Mouse (Mus musculus): ENCODE data around the gene Gm10053. TPM values are rescaled to one million over a fixed set of nuclear protein-coding genes. Genes with fewer than 3 reads are reported as not detected.
A peak's percentile ranks its signal among the peaks of the same experiment; 100 is the strongest.

Gm10053 gene
- polyA plus RNA-seq, 1 experiment from 2014 or later: 202 TPM

DNA sequence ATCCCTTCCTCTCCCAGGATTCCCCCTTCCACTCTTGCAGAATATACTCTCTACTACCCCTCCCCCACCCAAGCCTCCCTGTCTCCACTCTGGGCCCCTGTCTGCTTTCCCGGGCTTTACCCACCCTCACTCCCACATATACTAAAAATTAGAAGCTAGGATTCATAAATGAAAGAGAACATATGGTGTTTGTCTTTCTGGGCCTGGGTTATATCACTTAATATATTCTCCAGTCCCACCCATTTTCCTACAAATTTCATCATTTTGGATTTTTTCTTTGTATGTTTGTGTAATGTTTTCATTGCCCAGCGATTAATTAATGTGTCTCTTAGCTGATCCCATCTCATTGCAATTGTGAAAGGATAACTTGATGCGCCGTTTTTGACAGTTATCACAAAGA, 5.8 kb downstream of the Gm10053 start:
- no peak for ATAC-seq (ENCODE audit: low FRiP score)
- H3K9me3 ChIP-seq (replicated peaks): no peaks in the 10 kb centered on the region
- H3K4me3 ChIP-seq: no peak overlapping the region
- H3K27ac ChIP-seq: no peak overlapping the region
- H3K4me1 ChIP-seq: 0 out of 2 replicates have a peak, but pooled peaks cover 4% of the 10 kb centered on the region
- H3K4me2 ChIP-seq (replicated peaks): no peak overlapping the region
- no peaks in the 10 kb centered on the region; the same call in 1 of the 2 replicates for H3K27me3 ChIP-seq
- 66% methylated on average over 4 of the region's 4 CpGs for WGBS
- no peak overlapping the region for H3K9ac ChIP-seq
- H3K36me3 ChIP-seq: no peaks in the 10 kb centered on the region

DNA sequence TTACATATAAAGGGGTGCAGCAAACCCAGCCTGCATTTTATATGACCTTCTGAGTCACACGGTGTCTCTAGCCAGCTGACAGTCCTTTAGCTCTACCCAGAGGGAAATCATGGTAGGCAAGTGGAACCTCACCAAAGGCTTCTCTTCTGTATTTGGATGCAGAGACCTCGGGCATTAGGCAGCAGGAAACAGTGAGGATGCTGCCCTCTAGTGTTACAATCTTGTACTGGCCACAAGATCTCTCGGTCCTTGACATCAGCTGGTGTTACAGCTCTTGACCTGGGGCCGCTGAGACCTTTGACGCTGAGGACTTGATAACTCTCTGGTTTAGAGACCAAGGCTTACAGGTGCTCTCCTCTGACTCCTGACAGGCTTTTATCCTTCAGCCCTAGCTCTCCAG, 10.0 kb downstream of the Gm10053 start:
- peaks cover 7% of the 10 kb centered on the region; the same call in 1 of the 2 replicates for H3K27me3 ChIP-seq
- no peak overlapping the region for H3K9ac ChIP-seq
- 13% methylated on average over 5 of the region's 5 CpGs for WGBS
- 0 out of 2 replicates have a peak, but pooled peaks cover 4% of the 10 kb centered on the region for H3K4me1 ChIP-seq
- no peaks in the 10 kb centered on the region for H3K9me3 ChIP-seq (replicated peaks)
- no peak for ATAC-seq (ENCODE audit: low FRiP score)
- no peak overlapping the region for H3K4me3 ChIP-seq
- no peak overlapping the region for H3K27ac ChIP-seq
- no peak overlapping the region for H3K4me2 ChIP-seq (replicated peaks)
- H3K36me3 ChIP-seq: no peaks in the 10 kb centered on the region

DNA sequence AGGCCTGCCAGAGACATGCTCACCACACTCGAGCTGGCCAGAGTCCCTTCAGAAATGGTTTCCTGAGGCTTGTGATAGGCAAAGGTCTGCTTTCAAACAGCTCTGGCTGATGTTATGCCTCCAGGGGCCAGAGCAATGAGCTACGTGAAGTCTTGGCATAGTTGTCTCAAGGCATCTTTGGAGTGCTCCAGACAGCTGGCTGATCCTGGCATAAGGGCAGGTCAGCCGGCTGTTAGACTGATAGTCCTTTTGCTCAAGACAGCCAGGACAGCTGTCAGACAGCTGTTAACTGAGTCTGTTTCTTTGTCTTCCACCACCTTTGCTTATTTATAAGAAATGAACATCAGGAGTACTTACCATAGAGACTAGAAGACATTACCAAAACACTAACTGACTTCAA, 11.4 kb downstream of the Gm10053 start:
- H3K27ac ChIP-seq: no peak overlapping the region
- WGBS: 79% methylated on average over 3 of the region's 3 CpGs

DNA sequence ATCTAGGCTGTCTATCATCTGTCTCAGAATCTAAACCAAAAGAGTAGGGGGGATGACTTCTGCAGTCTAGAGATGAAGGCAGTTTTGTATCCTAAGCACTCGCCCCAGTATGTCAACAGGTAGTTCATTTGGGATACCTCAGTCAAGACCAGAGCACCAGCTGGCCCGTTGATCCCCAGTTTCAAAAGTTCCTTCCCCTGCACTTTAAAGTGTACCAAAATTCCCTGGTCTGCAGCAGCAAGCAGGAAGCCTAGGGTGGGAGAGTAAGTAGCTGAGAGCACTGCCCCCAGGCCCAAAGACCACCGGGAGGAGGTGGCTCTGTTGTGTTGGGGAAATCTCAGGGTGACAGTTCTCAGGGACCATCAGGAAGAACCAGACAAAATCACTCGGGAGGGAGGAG, 21.1 kb downstream of the Gm10053 start:
- H3K9me3 ChIP-seq (replicated peaks): no peaks in the 10 kb centered on the region
- no peak overlapping the region for H3K27ac ChIP-seq
- peaks cover 66% of the 10 kb centered on the region for H3K27me3 ChIP-seq
- H3K4me1 ChIP-seq: peaks cover 22% of the 10 kb centered on the region
- no peaks in the 10 kb centered on the region for H3K36me3 ChIP-seq
- 15% methylated on average over 4 of the region's 4 CpGs for WGBS
- no peak overlapping the region for H3K4me3 ChIP-seq
- H3K4me2 ChIP-seq (replicated peaks): no peak overlapping the region
- no peak overlapping the region for H3K9ac ChIP-seq
- ATAC-seq (ENCODE audit: low FRiP score): no peak

More for the DNA sequence above, 11.4 kb downstream of the Gm10053 start:
- Histone ChIP-seq H3K9ac (no peak overlapping the region), H3K27me3 (peaks cover 7% of the 10 kb centered on the region; the same call in 1 of the 2 replicates), H3K4me1 (0 out of 2 replicates have a peak, but pooled peaks cover 4% of the 10 kb centered on the region), H3K4me2 (replicated peaks) (no peak overlapping the region), H3K36me3 (no peaks in the 10 kb centered on the region), H3K9me3 (replicated peaks) (no peaks in the 10 kb centered on the region), H3K4me3 (no peak overlapping the region)
- ATAC-seq (ENCODE audit: low FRiP score): no peak

DNA sequence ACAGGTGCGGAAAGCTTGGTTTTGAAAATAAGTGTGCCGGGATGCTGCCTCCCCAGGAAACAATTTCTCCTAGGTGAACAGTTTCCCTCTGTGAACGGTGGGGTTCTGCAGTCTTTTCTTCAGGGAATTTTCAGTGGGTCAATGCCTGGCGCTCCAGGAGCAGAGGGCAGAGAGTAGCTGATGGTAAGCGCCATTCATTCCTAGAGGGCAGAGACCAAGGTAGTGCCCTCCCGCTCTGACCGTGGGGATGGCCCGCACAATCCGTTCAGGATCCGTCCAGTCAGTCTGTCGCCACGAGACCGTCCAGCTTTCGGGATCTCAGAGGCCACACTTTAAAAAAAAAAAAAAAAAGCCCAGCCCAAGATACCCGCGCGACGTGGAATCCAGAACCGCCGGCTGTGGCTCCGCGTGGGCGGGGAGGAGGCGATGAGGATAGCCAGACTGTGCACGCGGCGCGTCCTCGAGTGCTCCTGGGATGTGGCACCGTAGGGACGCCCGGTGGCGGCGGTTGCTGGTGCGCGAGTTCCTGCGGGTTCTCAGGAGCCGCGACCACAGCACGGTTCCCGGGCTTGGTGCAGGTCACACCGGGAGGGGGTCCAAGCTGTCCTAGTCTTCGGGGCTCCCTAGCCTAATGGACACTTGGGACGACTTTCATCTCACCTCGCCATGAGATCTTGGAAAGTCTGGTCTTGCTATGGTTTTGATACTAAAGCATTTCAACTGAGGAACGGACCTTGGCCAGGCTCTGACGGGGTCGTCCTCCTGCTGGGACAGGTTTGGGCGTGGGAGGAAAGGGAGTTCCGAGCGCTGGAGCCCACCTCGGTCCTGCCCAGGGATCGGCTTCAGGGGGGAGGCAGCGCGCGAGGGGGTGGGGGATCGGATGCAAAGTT, 21.8 kb downstream of the Gm10053 start:
- H3K4me3 ChIP-seq: peak overlapping the region; percentile 18
- H3K36me3 ChIP-seq: no peaks in the 10 kb centered on the region
- peak overlapping the region; percentile 30 for H3K4me2 ChIP-seq (replicated peaks)
- WGBS: under 1% methylated on average over 57 of the region's 57 CpGs
- H3K27me3 ChIP-seq: peaks cover 73% of the 10 kb centered on the region
- peaks cover 22% of the 10 kb centered on the region for H3K4me1 ChIP-seq
- H3K27ac ChIP-seq: no peak overlapping the region
- 0 out of 2 replicates have a peak, but pooled peaks have one; percentile 38 for ATAC-seq (ENCODE audit: low FRiP score)
- H3K9ac ChIP-seq: no peak overlapping the region
- H3K9me3 ChIP-seq (replicated peaks): no peaks in the 10 kb centered on the region

DNA sequence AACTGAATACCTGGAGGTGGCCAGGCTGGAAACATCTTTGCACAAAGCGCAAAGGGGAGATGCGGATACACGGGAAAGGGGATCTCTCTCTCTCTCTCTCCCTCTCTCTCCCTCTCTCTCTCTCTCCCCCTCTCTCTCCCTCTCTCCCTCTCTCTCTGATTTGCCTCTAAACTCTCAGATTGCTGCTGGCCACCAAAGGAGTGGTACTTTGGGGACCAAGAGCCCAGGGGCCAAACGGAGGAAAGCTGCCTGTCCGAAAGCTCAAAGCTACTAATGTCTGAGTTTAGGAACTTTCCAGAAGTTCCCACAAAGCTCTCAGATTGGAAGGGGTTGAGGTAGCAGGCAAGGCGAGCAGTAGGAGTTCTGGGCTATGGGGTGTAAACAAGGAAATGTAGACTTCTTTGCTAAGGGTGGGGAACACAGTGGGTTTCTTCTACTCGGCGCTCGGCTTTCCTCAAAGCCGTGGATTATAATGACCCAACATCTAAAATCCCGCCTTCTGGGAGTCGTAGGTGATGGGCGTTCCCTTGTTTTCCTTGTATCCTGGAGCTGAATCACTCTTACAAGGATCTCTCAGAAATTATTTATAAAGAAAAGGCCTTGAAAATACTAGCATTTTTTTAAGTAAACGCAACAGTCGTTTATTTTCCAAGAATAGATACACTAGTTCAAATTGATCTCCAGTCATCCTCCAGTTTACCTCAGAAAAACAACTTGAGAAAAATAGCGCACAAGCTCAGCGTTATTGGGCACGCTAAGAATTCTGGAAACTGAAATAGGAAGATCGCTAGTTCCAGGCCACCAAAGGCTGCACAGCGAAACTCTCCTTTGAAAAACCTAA, 22.6 kb downstream of the Gm10053 start:
- no peak for ATAC-seq (ENCODE audit: low FRiP score)
- WGBS: 2% methylated on average over 20 of the region's 20 CpGs
- Histone ChIP-seq H3K4me2 (replicated peaks) (no peak overlapping the region), H3K27me3 (peaks cover 80% of the 10 kb centered on the region), H3K36me3 (no peaks in the 10 kb centered on the region), H3K9ac (no peak overlapping the region), H3K9me3 (replicated peaks) (no peaks in the 10 kb centered on the region), H3K4me3 (peak overlapping the region; percentile 18; the same call in 1 of the 2 replicates), H3K4me1 (peaks cover 22% of the 10 kb centered on the region), H3K27ac (no peak overlapping the region)

DNA sequence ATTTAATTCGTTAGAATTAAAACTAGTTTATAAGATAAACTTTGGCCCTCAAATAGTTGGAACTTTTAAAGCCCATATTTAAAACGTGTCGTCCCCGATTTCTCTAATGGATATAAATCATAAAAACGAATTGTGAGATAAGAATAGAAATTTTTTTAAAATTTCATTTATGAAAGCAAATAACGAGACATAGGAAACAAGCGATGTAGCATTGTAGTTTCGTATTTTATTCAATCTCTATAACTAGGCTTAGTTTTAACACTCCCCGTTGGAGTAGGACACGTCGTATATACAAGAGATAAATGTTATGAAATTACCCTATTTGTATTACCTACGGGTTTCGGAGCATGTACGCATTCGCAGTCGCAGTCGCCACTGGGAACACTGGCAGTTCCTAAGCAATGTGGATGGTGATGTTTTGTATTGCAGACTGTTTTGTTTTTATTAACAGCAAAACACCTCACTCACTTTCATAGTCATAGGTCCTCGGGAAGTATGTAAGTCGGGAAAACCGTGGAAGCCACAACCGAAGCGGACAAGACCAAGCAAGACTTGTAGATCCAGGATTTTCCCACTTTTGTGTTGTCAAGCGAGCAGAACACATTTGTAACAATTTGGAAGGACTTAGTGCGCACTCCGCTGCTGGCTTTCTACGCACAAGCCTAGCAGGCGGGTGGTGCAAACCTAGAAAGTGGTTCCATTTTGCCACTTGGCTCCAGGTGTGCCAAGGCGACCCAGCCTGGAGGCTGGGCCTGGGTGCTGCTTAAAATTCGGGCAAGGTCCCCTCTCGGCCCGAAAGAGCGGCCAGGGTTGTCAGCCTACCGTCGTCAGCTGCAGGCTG, 23.5 kb downstream of the Gm10053 start:
- Histone ChIP-seq H3K27ac (no peak overlapping the region), H3K27me3 (peaks cover 85% of the 10 kb centered on the region), H3K4me1 (peaks cover 22% of the 10 kb centered on the region), H3K4me3 (peak overlapping the region; percentile 40), H3K9me3 (replicated peaks) (no peaks in the 10 kb centered on the region), H3K9ac (no peak overlapping the region), H3K36me3 (no peaks in the 10 kb centered on the region), H3K4me2 (replicated peaks) (peak overlapping the region; percentile 64)
- ATAC-seq (ENCODE audit: low FRiP score): no peak
- 3% methylated on average over 34 of the region's 34 CpGs for whole genome bisulfite sequencing

DNA sequence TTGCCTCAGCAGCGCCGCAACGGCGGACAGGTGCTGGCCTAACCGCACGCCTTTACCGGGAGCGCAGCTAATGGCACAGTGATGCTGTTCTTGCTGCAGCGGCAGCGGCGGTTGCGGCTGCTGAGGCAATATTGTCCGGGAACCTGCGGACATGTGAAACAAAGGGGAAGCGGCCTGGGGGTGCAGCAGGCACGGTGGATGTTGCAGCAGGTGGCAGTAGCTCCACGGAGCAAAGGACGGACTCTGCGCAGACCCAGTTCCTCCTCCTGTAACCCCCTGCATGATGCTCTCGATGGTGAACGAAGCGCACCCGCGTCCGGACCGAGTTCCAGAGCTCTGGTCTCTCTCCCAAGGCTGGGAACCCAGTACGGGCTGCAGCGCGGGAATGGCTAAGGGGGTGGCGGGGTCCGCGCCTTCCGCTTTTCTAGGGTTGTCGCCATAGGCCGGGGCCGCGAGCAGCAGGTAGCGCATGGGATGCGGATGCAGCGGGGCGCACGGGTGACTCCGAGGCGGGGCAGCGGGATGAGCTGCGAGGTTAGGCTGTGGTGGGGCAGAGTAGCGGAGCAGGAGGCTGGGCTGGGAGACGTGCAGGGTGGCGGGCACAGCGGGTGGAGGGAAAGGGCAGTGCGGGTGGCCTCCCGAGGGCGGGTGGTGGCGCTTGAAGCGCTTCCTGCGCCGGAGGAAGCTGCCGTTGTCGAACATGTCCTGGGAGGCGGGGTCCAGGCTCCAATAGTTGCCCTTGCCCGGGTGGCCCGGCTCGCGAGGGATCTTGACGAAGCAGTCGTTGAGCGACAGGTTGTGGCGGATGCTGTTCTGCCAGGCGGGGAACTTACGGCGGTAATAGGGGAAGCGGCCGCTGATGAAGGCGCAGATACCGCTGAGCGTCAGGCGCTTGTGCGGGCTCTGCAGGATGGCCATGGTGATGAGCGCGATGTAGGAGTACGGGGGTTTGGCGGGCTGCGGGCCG, 24.4 kb downstream of the Gm10053 start:
- Histone ChIP-seq H3K4me1 (peaks cover 22% of the 10 kb centered on the region), H3K4me2 (replicated peaks) (peak overlapping the region; percentile 64), H3K27me3 (peaks cover 91% of the 10 kb centered on the region), H3K9ac (no peak overlapping the region), H3K36me3 (no peaks in the 10 kb centered on the region), H3K9me3 (replicated peaks) (no peaks in the 10 kb centered on the region), H3K27ac (no peak overlapping the region), H3K4me3 (peak overlapping the region; percentile 40)
- WGBS: under 1% methylated on average over 81 of the region's 84 CpGs
- ATAC-seq (ENCODE audit: low FRiP score): peak; percentile 58

DNA sequence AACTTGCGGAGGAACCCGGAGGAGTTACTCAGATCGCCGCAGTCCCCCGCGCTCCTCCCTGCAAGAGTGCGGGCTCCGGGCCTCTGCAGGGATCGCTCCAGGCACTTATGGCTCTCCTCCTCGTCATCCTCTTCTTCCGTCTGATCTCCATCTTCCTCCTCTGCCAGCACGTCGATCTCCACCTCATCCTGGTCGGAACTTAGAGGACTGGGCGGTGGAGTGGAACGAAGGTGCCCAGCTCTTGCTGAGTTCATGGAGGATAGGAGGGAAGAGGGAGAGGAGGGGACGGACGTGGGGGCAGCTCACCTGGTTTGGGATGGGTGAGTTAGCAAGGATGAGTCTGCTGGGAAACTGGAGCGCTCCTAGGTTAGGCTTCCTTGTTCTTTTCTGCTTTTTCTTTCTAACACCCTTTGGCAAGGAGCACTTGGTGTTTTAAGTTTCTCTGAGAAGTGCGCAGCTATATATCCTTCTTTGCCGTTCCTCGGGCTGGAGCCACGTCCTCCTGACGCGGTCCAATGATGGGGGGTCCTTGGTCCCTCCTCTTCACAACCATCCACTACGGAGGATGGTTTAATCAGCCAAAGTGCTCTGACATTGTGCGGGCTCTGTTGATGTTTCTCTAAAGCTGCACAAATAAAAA, 25.2 kb downstream of the Gm10053 start, which contains the start of gene Foxd4:
Gene Foxd4, minus strand, starts transcription at position 617 of the 640 bp plus-strand sequence.
- WGBS: under 1% methylated on average over 25 of the region's 27 CpGs
- Histone ChIP-seq H3K27ac (no peak within 1 kb of the TSS), H3K9me3 (replicated peaks) (no peaks in the 10 kb centered on the region), H3K4me1 (peaks cover 22% of the 10 kb centered on the region), H3K4me3 (peak within 1 kb of the TSS; percentile 40), H3K36me3 (no peaks in the 10 kb centered on the region), H3K4me2 (replicated peaks) (peak within 1 kb of the TSS; percentile 64), H3K27me3 (peaks cover 82% of the 10 kb centered on the region), H3K9ac (no peak within 1 kb of the TSS)
- 0 out of 2 replicates have a peak, but pooled peaks have one; percentile 17 for ATAC-seq (ENCODE audit: low FRiP score)

DNA sequence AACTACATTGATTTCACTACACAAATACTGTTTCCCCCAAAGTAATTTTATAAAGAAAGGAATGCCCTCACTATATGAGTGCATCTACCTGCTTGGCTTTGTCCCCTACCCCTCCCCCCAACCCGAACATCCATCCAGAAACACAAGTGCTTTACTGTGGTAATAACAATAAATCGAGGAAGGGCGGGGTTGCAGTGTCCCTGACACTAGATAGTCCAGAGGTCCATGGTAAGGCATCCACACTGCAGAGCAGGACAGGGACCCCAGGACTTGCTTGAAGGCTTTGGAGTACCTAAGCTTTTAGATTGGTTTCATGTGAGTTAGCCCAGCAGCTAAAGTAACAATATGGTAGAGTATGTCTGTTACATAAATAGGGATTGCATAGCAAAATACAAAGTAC, 26.2 kb downstream of the Gm10053 start:
- Histone ChIP-seq H3K4me3 (no peak overlapping the region), H3K9ac (no peak overlapping the region), H3K4me2 (replicated peaks) (no peak overlapping the region), H3K9me3 (replicated peaks) (no peaks in the 10 kb centered on the region), H3K27ac (no peak overlapping the region), H3K4me1 (peaks cover 22% of the 10 kb centered on the region), H3K27me3 (peaks cover 73% of the 10 kb centered on the region), H3K36me3 (no peaks in the 10 kb centered on the region)
- ATAC-seq (ENCODE audit: low FRiP score): no peak
- 8% methylated on average over 3 of the region's 3 CpGs for WGBS

Data from hindbrain, embryonic 12.5 days (tissue).